Mouse (Mus musculus) layer of hippocampus, adult 11-12 months (tissue): ENCODE data around the gene Tmem184c.

ENCODE experiments used
- DNase-seq: peaks from one replicate; pipeline ENCODE4 v3.0.0; 2022; ENCODE audit warnings: low spot score

The Tmem184c gene

GRCm38 (mm10) chr8:77610374-77610969 is at the start of gene Tmem184c:
Gene Tmem184c (minus strand): TSS chr8:77610698.
- peak; percentile 99 for DNase-seq

- DNase-seq, result no peak
Observed at GRCm38 (mm10) chr8:77659534-77660080, 49.1 kb upstream of the Tmem184c start.

GRCm38 (mm10) chr8:77658356-77658755 is 47.9 kb upstream of the Tmem184c start:
- no peak for DNase-seq

GRCm38 (mm10) chr8:77650646-77651190 is 40.2 kb upstream of the Tmem184c start:
- no peak for DNase-seq

- DNase-seq, result no peak
Observed at GRCm38 (mm10) chr8:77640093-77640839, 29.8 kb upstream of the Tmem184c start.

- DNase-seq, result no peak
Observed at GRCm38 (mm10) chr8:77637593-77637992, 27.1 kb upstream of the Tmem184c start.

GRCm38 (mm10) chr8:77634035-77634434 is 23.5 kb upstream of the Tmem184c start:
- no peak for DNase-seq

GRCm38 (mm10) chr8:77633211-77633610 is 22.7 kb upstream of the Tmem184c start:
- no peak for DNase-seq

GRCm38 (mm10) chr8:77630691-77631090 is 20.2 kb upstream of the Tmem184c start:
- DNase-seq, result no peak

GRCm38 (mm10) chr8:77629858-77630537 is 19.5 kb upstream of the Tmem184c start:
- peak; percentile 79 for DNase-seq

GRCm38 (mm10) chr8:77623677-77624209 is 13.2 kb upstream of the Tmem184c start:
- no peak for DNase-seq

GRCm38 (mm10) chr8:77617916-77618315 is 7.4 kb upstream of the Tmem184c start:
- DNase-seq, result peak; percentile 20

GRCm38 (mm10) chr8:77609621-77610020 is 877 bp downstream of the Tmem184c start:
- DNase-seq, result no peak

- no peak for DNase-seq
Observed at GRCm38 (mm10) chr8:77584174-77584573, 26.3 kb downstream of the Tmem184c start.

GRCm38 (mm10) chr8:77577674-77578073 is 32.8 kb downstream of the Tmem184c start:
- DNase-seq, result no peak

GRCm38 (mm10) chr8:77574229-77574628 is 36.3 kb downstream of the Tmem184c start:
- DNase-seq, result no peak

GRCm38 (mm10) chr8:77561441-77561840 is 49.1 kb downstream of the Tmem184c start:
- no peak for DNase-seq

- DNase-seq, result no peak
Observed at GRCm38 (mm10) chr8:77552491-77552890, 58.0 kb downstream of the Tmem184c start.

- peak; percentile 36 for DNase-seq
Observed at GRCm38 (mm10) chr8:77549881-77550580, 60.5 kb downstream of the Tmem184c start.

- peak; percentile 93 for DNase-seq
Observed at GRCm38 (mm10) chr8:77549121-77549706, 61.3 kb downstream of the Tmem184c start, which contains the start of gene Prmt9. Gene Prmt9 (plus strand): TSS chr8:77549397.
